Mouse (Mus musculus) erythroblast, embryonic 14.5 days (primary cell): Measurements from ENCODE around the gene Irf7. TPM values are rescaled to one million over a fixed set of nuclear protein-coding genes. Genes with fewer than 3 reads are reported as not detected.

Source experiments
- H3K27me3 ChIP-seq: 2 replicates; pipeline ENCODE4 v1.6.1; 2012; ENCODE audit warnings: inconsistent platforms; ENCODE audit not compliant: control insufficient read depth
- H3K36me3 ChIP-seq: 2 replicates; pipeline ENCODE4 v1.6.1; 2012; ENCODE audit warnings: mild to moderate bottlenecking, inconsistent platforms; ENCODE audit not compliant: control insufficient read depth
- H3K4me1 ChIP-seq: 2 replicates; pipeline ENCODE4 v1.6.1; 2012; ENCODE audit warnings: inconsistent platforms; ENCODE audit not compliant: control insufficient read depth
- H3K4me3 ChIP-seq: replicated peaks from 2 replicates; pipeline ENCODE3; 2012; ENCODE audit warnings: moderate library complexity, mild to moderate bottlenecking, inconsistent platforms
- H3K9me3 ChIP-seq: 2 replicates; pipeline ENCODE4 v1.6.1; 2012; ENCODE audit warnings: low read length, inconsistent platforms, mixed read lengths; ENCODE audit not compliant: control insufficient read depth
- GATA1 ChIP-seq: IDR thresholded peaks from 2 replicates; pipeline ENCODE4 v1.6.1; 2012; ENCODE audit warnings: low read length, inconsistent platforms, mixed read lengths
- TAL1 ChIP-seq: IDR thresholded peaks from 3 replicates; pipeline ENCODE4 v1.6.1; 2012; ENCODE audit warnings: low read length, inconsistent platforms, mixed read lengths
- polyA plus RNA-seq: library from polyadenylated mRNA; stranded (reverse); fragments of >175 nt; gene quantifications from 2 replicates; pipeline ENCODE4 v1.2.3, GENCODE M21; 2012

Irf7 gene
- polyA plus RNA-seq, 1 experiment: 2.9 TPM

DNA sequence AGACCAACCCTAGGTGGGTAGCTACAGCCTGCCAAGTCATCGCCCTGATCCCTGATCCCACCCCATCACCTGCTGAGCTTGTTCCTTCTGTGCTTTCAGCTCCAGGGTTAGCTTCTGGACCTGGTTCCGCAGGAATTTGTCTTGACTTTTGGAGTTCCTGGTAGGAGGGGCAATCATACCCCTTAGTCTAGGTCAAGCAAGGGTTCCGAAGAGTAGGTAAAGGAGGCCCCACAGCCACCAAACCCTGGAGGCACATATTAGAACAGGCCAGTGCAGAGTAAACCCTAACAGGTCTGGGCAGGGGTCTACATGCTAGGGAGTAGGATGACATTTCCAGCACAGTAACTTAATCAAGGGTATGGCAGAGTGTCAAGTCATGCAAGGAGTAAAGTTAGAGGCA, 53.1 kb downstream of the Irf7 start:
- Histone ChIP-seq H3K4me3 (no peak overlapping the region), H3K27me3 (no peaks in the 10 kb centered on the region), H3K9me3 (no peaks in the 10 kb centered on the region), H3K36me3 (peaks cover 68% of the 10 kb centered on the region), H3K4me1 (peaks cover 99% of the 10 kb centered on the region)
- TF ChIP-seq GATA1: no peak
- no peak for TF ChIP-seq TAL1

Other genes starting within 250 kb of the Irf7 start
- not detected in 2 replicates for gene Ifitm6, start 248.6 kb downstream of the Irf7 start, polyA plus RNA-seq
- not detected in 2 replicates for gene Gm17387, start 237.3 kb downstream of the Irf7 start, polyA plus RNA-seq
- 0.03 and 0.15 TPM in 2 replicates for gene B4galnt4, start 205.4 kb downstream of the Irf7 start, polyA plus RNA-seq
- 0.03 and 0.05 TPM in 2 replicates for gene Pkp3, start 188.3 kb downstream of the Irf7 start, polyA plus RNA-seq
- 0.16 and 0.19 TPM in 2 replicates for gene Sigirr, start 165.9 kb downstream of the Irf7 start, polyA plus RNA-seq
- not detected in 2 replicates for gene Ano9, start 148.7 kb downstream of the Irf7 start, polyA plus RNA-seq
- 148 and 156 TPM in 2 replicates for gene Ptdss2, start 144.1 kb downstream of the Irf7 start, polyA plus RNA-seq
- 0.48 and 1.5 TPM in 2 replicates for gene Rnh1, start 93.6 kb downstream of the Irf7 start, polyA plus RNA-seq
- gene Hras, start 72.5 kb downstream of the Irf7 start, polyA plus RNA-seq: 34.0 and 43.9 TPM in 2 replicates
- 19.2 and 22.6 TPM in 2 replicates for gene Lrrc56, start 72.3 kb downstream of the Irf7 start, polyA plus RNA-seq
- gene Lmntd2, start 52.4 kb downstream of the Irf7 start, polyA plus RNA-seq: 0.28 and 0.51 TPM in 2 replicates
- 7.3 and 10.7 TPM in 2 replicates for gene Rassf7, start 50.6 kb downstream of the Irf7 start, polyA plus RNA-seq
- gene Phrf1, start 37.7 kb downstream of the Irf7 start, polyA plus RNA-seq: 19.7 and 20.3 TPM in 2 replicates
- not detected in 2 replicates for gene Cdhr5, start 10.3 kb upstream of the Irf7 start, polyA plus RNA-seq
- gene Sct, start 12.7 kb upstream of the Irf7 start, polyA plus RNA-seq: not detected in 2 replicates
- not detected in 2 replicates for gene Drd4, start 25.5 kb upstream of the Irf7 start, polyA plus RNA-seq
- gene Deaf1, start 61.2 kb upstream of the Irf7 start, polyA plus RNA-seq: 7.6 and 8.1 TPM in 2 replicates
- gene Tmem80, start 61.3 kb upstream of the Irf7 start, polyA plus RNA-seq: 4.6 TPM in 2 replicates
- 0.05 and 0.09 TPM in 2 replicates for gene Eps8l2, start 72.4 kb upstream of the Irf7 start, polyA plus RNA-seq
- 53.1 and 91.9 TPM in 2 replicates for gene Taldo1, start 125.7 kb upstream of the Irf7 start, polyA plus RNA-seq
- 0.16 and 0.42 TPM in 2 replicates for gene Gatd1, start 147.7 kb upstream of the Irf7 start, polyA plus RNA-seq
- not detected in 2 replicates for gene Cend1, start 163.0 kb upstream of the Irf7 start, polyA plus RNA-seq
- 0.70 and 0.97 TPM in 2 replicates for gene Slc25a22, start 171.4 kb upstream of the Irf7 start, polyA plus RNA-seq
- gene Pidd1, start 177.5 kb upstream of the Irf7 start, polyA plus RNA-seq: 5.6 and 9.3 TPM in 2 replicates
- 584 and 1,051 TPM in 2 replicates for gene Rplp2, start 180.9 kb upstream of the Irf7 start, polyA plus RNA-seq
- 3.0 and 3.4 TPM in 2 replicates for gene Pnpla2, start 188.7 kb upstream of the Irf7 start, polyA plus RNA-seq
- 0.06 and 0.12 TPM in 2 replicates for gene Cracr2b, start 194.6 kb upstream of the Irf7 start, polyA plus RNA-seq
- gene Cd151, start 200.9 kb upstream of the Irf7 start, polyA plus RNA-seq: 1.0 and 1.1 TPM in 2 replicates
- gene Polr2l, start 208.7 kb upstream of the Irf7 start, polyA plus RNA-seq: 15.4 and 17.1 TPM in 2 replicates
- 0.31 and 0.46 TPM in 2 replicates for gene Tspan4, start 208.8 kb upstream of the Irf7 start, polyA plus RNA-seq